In the genomic region with DNA sequence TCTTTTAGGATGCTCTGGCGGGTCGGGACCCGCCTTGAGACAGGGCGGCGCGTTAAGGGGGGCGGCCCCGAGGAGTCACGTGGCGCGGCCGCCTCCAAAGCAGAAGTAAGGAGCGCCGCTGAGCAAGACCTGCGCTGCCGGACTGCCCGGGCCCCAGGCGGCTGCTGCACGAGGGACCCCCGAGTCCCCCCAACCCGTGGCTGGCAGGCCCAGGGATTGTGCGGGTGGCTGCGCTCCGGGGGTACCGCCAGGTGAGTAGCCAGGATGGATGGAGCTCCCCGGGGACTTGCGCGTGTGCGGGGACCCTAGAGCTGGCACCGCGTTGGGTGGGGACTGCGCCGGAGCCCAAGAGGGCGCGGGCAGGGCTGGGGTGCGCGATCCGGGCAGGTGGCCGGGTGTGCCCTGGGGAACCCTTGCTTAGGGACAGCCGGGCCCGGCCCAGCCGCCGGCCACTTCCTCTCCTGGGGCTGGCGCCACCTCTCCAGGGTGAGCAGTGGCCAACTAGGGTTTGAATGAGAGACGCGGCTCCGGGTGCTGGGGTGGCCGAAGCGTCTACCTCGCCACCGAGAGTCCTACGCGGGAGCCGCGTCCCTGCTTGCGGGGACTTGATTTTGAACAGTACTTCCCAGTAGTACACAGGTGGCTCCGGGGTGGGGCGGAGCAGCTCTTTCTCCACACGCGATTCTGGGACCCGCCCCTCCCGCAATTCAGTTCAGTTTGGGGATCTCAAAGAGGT, we compare ENCODE assay signal across 8 mouse cellular contexts. TPM values are rescaled to one million over a fixed set of nuclear protein-coding genes. Genes with fewer than 3 reads are reported as not detected.
DNase-seq lines count a peak whose midpoint lies in the region; ATAC-seq and TF ChIP-seq lines count a peak whose summit lies in the region.

TSS of gene Plcg2 (plus strand) at position 113 of the 736 bp plus-strand sequence.

- no peak within 1 kb of the TSS for H3K27ac ChIP-seq in cortical plate, adult 2 months (ENCODE audit: insufficient read depth, low read length)
- no peak within 1 kb of the TSS for H3K27ac ChIP-seq in lung, embryonic 14.5 days (ENCODE audit: low read depth)
- H3K27ac ChIP-seq in neural tube, embryonic 14.5 days (ENCODE audit: low read depth, low read length): no peak within 1 kb of the TSS

- 1% methylated on average over 57 of the region's 62 CpGs for WGBS in lung, embryonic 14.5 days
- under 1% methylated on average over 58 of the region's 62 CpGs for WGBS in neural tube, embryonic 14.5 days

- no peaks in the 10 kb centered on the region for H3K9me3 ChIP-seq in lung, embryonic 14.5 days (ENCODE audit: low read depth, low read length)
- no peaks in the 10 kb centered on the region for H3K9me3 ChIP-seq in neural tube, embryonic 14.5 days (ENCODE audit: control insufficient read depth, low read length)

- DNase-seq in cerebellum, postnatal 25 days: peak; percentile 9 to 23
- peak; percentile 21 for DNase-seq in heart, adult 8-10 months (ENCODE audit: low spot score)
- peak; percentile 55 for DNase-seq in kidney, adult 18-20 months
- DNase-seq in lung, embryonic 14.5 days: peak; percentile 60
- DNase-seq in thymus, postnatal 14 days: peak; percentile 60

- H3K36me3 ChIP-seq in lung, embryonic 14.5 days (ENCODE audit: insufficient read depth): no peaks in the 10 kb centered on the region
- H3K36me3 ChIP-seq in neural tube, embryonic 14.5 days (ENCODE audit: control insufficient read depth, insufficient read depth, low read length): no peaks in the 10 kb centered on the region

- ATAC-seq in cerebellum, adult (ENCODE audit: insufficient number of reproducible peaks, low FRiP score, low TSS enrichment): no peak
- ATAC-seq in lung, embryonic 14.5 days (ENCODE audit: insufficient read depth): peak; percentile 84
- peak; percentile 56 for ATAC-seq in neural tube, embryonic 14.5 days (ENCODE audit: low read depth)

- no peak for TF ChIP-seq POLR2A in cortical plate, adult 2 months (IDR thresholded peaks at IDR 0.05; ENCODE audit: extremely low read depth, insufficient read depth, low read length)

- H3K27me3 ChIP-seq in lung, embryonic 14.5 days (ENCODE audit: insufficient read depth, low read length): peaks cover 25% of the 10 kb centered on the region
- peaks cover 9% of the 10 kb centered on the region for H3K27me3 ChIP-seq in neural tube, embryonic 14.5 days (ENCODE audit: control insufficient read depth, insufficient read depth, low read length)

- peak within 1 kb of the TSS; percentile 58 for H3K9ac ChIP-seq in lung, embryonic 14.5 days
- H3K9ac ChIP-seq in neural tube, embryonic 14.5 days (replicated peaks; ENCODE audit: low read depth, low read length): peak within 1 kb of the TSS; percentile 54

- no peak for TF ChIP-seq CTCF in cortical plate, adult 2 months (IDR thresholded peaks at IDR 0.05; ENCODE audit: extremely low read depth, insufficient read depth, low read length)
- no peak for TF ChIP-seq CTCF in lung, embryonic 14.5 days (IDR thresholded peaks at IDR 0.05; ENCODE audit: low read depth)

- H3K4me2 ChIP-seq in lung, embryonic 14.5 days: peak within 1 kb of the TSS; percentile 99
- peak within 1 kb of the TSS; percentile 99 for H3K4me2 ChIP-seq in neural tube, embryonic 14.5 days (ENCODE audit: low read depth, low read length)

- no peaks in the 10 kb centered on the region for H3K4me1 ChIP-seq in cortical plate, adult 2 months (ENCODE audit: control insufficient read depth, insufficient read depth, low read length)
- no peaks in the 10 kb centered on the region for H3K4me1 ChIP-seq in lung, embryonic 14.5 days (ENCODE audit: insufficient read depth)
- H3K4me1 ChIP-seq in neural tube, embryonic 14.5 days (ENCODE audit: control insufficient read depth, insufficient read depth, low read length): peaks cover 5% of the 10 kb centered on the region; the same call in 1 of the 2 replicates

- H3K4me3 ChIP-seq in cortical plate, adult 2 months (ENCODE audit: insufficient read depth, low read length): peak within 1 kb of the TSS; percentile 41
- peak within 1 kb of the TSS; percentile 59 for H3K4me3 ChIP-seq in lung, embryonic 14.5 days (ENCODE audit: low read depth, low read length)
- peak within 1 kb of the TSS; percentile 42 for H3K4me3 ChIP-seq in neural tube, embryonic 14.5 days (ENCODE audit: low read depth, low read length)

RNA-seq across cellular contexts. Expression of gene Plcg2, which starts in this region (rescaled TPM):
- 2.7 and 2.9 TPM in 2 replicates for polyA plus RNA-seq in cortical plate, adult 2 months (2012; rRNA removed)
- 10 to 100 TPM in 1 of 4 experiments, 1 to 10 TPM in 3; 5.3 to 10.4 (median 7.5) TPM for total RNA-seq in heart, adult 8-10 months (2022)
- polyA plus RNA-seq in lung, embryonic 14.5 days (2014; fragmentation: Nextera tagmentation; extraction: Ambion mirVana): 3.2 and 4.2 TPM in 2 replicates
- polyA plus RNA-seq in neural tube, embryonic 14.5 days (2014; fragmentation: Nextera tagmentation; extraction: Ambion mirVana): 0.50 and 0.93 TPM in 2 replicates

Comparison
In these comparisons a context has a peak if more than half of its experiments do, and no peak if none do; other contexts are left out.
1. Peak in ATAC-seq, H3K4me3 ChIP-seq, H3K9ac ChIP-seq and H3K4me2 ChIP-seq in neural tube, embryonic 14.5 days; RNA of the gene not detected or under 1 TPM.